Mouse (Mus musculus) C2C12 (cell line): ENCODE data around the gene Phgdh. TPM values are rescaled to one million over a fixed set of nuclear protein-coding genes. Genes with fewer than 3 reads are reported as not detected.

ENCODE experiments used
- H3K27me3 ChIP-seq: one replicate; pipeline ENCODE4 v1.6.1; 2011; ENCODE audit not compliant: control insufficient read depth, insufficient read depth, insufficient read length
- H3K36me3 ChIP-seq: one replicate; pipeline ENCODE4 v1.6.1; 2011; ENCODE audit not compliant: control insufficient read depth, insufficient read depth
- H3K4me3 ChIP-seq: one replicate; pipeline ENCODE4 v1.5.1; 2011; ENCODE audit warnings: mild to moderate bottlenecking, control low read depth; ENCODE audit not compliant: poor library complexity, insufficient read depth, severe bottlenecking
- H3K79me2 ChIP-seq: one replicate; pipeline ENCODE4 v1.6.1; 2011; ENCODE audit not compliant: control insufficient read depth, insufficient read depth
- H3K79me3 ChIP-seq: one replicate; pipeline ENCODE4 v1.6.1; 2011; ENCODE audit warnings: low read depth, control low read depth
- H3ac ChIP-seq: one replicate; pipeline ENCODE3; 2011; ENCODE audit warnings: low read depth; ENCODE audit not compliant: control insufficient read depth, insufficient read length
- CEBPB ChIP-seq: IDR thresholded peaks from one replicate; pipeline ENCODE4 v1.6.1; 2011; ENCODE audit warnings: low read depth, mild to moderate bottlenecking, control low read depth, moderate library complexity
- CTCF ChIP-seq: IDR thresholded peaks from one replicate; pipeline ENCODE4 v1.5.1; 2011; ENCODE audit not compliant: control insufficient read depth, insufficient read depth, insufficient read length
- FOSL1 ChIP-seq: IDR thresholded peaks from one replicate; pipeline ENCODE4 v1.8.0; 2011; ENCODE audit warnings: mild to moderate bottlenecking, low read length; ENCODE audit not compliant: poor library complexity, insufficient read depth, severe bottlenecking
- MAX ChIP-seq: IDR thresholded peaks from one replicate; pipeline ENCODE4 v1.6.1; 2011; ENCODE audit warnings: mild to moderate bottlenecking, control low read depth
- MYOD1 ChIP-seq: IDR thresholded peaks from one replicate; pipeline ENCODE4 v1.6.1; 2011; ENCODE audit warnings: low read depth; ENCODE audit not compliant: control insufficient read depth, insufficient read length
- MYOG ChIP-seq: IDR thresholded peaks from one replicate; pipeline ENCODE4 v1.6.1; 2011; ENCODE audit not compliant: control insufficient read depth, insufficient read length; ENCODE audit errors: extremely low read depth
- USF1 ChIP-seq: IDR thresholded peaks from one replicate; pipeline ENCODE4 v1.6.1; 2011; ENCODE audit warnings: low read depth, mild to moderate bottlenecking, control low read depth, moderate library complexity
- polyA plus RNA-seq: library from polyadenylated mRNA; unstranded; fragments of >200 nt; fragmentation: generic; extraction: Trizol; gene quantifications from one replicate; pipeline ENCODE4 v1.2.1, GENCODE M21; 2012; ENCODE audit warnings: missing spikeins

The Phgdh gene
- polyA plus RNA-seq, 1 experiment = 843 TPM

- Histone ChIP-seq H3K79me2 (no peaks in the 10 kb centered on the region), H3K4me3 (no peak overlapping the region), H3K36me3 (no peaks in the 10 kb centered on the region), H3K27me3 (peaks cover 3% of the 10 kb centered on the region), H3ac (no peak overlapping the region), H3K79me3 (no peaks in the 10 kb centered on the region)
- TF ChIP-seq FOSL1 (no peak), CTCF (no peak), MAX (no peak), MYOG (no peak), USF1 (no peak), CEBPB (no peak), MYOD1 (no peak)
These were observed 39.5 kb downstream of the Phgdh start for GRCm38 (mm10) chr3:98300266-98300665.

DNA sequence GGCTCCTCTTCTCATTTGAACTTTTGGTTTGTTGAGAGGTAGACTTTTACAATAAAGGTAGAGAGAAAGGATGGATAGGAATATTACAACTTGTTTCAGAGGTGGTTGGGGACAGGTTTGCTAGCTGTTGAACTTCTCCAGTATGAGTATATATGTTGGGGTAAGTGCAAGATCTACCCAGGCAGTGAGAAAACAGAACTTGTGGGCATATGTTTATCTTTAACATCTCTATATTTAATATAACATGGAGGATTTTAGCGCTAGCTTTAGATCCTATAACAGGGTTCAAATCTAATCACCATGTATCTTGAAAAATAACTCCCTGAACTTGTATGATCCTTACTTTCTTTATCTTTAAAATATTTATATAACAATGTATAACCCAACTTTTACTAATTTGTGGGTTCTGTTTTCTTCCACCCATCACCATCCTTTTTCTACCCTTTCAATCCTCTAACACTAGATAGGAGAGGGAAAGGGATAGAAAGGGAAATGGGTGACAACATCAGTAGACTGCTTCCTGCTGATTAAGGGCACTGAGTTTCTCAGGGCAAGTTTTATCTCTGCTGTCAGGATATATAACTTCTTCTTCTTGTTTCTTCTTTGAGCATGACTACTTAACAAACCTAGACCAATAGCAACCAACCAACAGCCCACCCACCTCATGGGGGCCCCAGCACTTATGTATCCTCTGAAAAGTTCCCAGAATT is 40.2 kb downstream of the Phgdh start:
- Histone ChIP-seq H3ac (no peak overlapping the region), H3K27me3 (peaks cover 3% of the 10 kb centered on the region), H3K79me2 (no peaks in the 10 kb centered on the region), H3K36me3 (no peaks in the 10 kb centered on the region), H3K79me3 (no peaks in the 10 kb centered on the region), H3K4me3 (no peak overlapping the region)
- TF ChIP-seq CEBPB (no peak), MYOD1 (no peak), USF1 (no peak), FOSL1 (no peak), MYOG (no peak), CTCF (no peak), MAX (no peak)

DNA sequence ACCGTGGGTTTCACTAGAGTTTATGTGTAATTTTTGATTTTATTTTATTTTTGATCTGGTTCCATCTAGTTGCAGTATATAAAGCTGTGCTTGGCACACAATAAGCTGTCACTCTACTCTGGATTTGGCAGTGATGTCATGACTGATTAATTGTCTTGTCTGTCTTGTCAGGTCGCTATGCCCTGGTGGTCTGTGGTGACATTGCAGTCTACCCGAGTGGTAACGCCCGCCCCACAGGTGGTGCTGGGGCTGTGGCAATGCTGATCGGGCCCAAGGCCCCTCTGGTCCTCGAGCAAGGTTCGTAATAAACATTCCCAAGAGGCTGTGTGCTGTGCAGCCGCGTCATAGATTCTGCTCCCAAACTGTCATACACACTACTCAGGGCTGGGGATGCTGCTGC is 43.8 kb downstream of the Phgdh start:
- no peak overlapping the region for H3ac ChIP-seq
- H3K4me3 ChIP-seq = no peak overlapping the region
- no peaks in the 10 kb centered on the region for H3K79me3 ChIP-seq
- H3K79me2 ChIP-seq = no peaks in the 10 kb centered on the region
- no peaks in the 10 kb centered on the region for H3K36me3 ChIP-seq
- TF ChIP-seq MAX = no peak
- no peak for TF ChIP-seq FOSL1
- TF ChIP-seq CEBPB = no peak
- no peak for TF ChIP-seq USF1
- TF ChIP-seq CTCF = no peak
- no peak for TF ChIP-seq MYOG
- TF ChIP-seq MYOD1 = no peak
- H3K27me3 ChIP-seq = peaks cover 3% of the 10 kb centered on the region

DNA sequence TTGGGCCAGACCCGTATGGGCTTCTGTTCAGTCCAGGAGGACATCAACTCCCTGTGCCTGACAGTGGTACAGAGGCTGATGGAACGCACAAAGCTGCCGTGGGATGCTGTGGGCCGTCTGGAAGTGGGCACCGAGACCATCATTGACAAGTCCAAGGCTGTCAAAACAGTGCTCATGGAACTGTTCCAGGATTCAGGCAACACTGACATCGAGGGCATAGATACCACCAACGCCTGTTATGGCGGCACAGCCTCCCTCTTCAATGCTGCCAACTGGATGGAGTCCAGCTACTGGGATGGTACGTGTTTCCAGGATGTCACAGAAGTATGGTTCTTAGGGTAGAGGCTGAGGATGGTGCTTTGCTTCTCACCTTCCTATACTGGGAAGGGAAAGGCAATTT is 48.7 kb downstream of the Phgdh start:
- H3ac ChIP-seq = no peak overlapping the region
- H3K79me3 ChIP-seq = no peaks in the 10 kb centered on the region
- no peak overlapping the region for H3K4me3 ChIP-seq
- H3K79me2 ChIP-seq = no peaks in the 10 kb centered on the region
- no peaks in the 10 kb centered on the region for H3K27me3 ChIP-seq
- H3K36me3 ChIP-seq = no peaks in the 10 kb centered on the region
- TF ChIP-seq CTCF (no peak), CEBPB (no peak), MYOG (no peak), MYOD1 (no peak), FOSL1 (no peak), MAX (no peak), USF1 (no peak)

DNA sequence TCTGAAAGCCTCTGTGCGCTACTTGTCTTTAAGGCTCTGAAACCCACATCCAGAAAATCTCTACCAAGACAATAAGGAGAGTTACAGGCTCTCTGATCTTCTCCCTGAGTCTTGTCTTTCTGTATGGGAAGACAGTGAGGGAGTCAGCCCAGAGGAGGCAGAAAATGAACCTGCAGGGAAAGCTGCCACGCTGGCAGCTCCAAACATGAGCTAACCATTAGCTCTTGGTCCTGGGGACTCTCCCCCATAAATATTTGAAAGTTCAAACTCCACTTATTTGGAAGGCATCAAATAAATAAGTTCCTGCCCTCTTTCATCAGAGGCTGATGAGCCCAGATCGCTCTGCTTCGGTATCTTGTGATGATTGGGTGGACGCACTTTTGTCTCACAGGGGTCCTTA is 56.6 kb downstream of the Phgdh start:
- H3K79me2 ChIP-seq = no peaks in the 10 kb centered on the region
- no peak for TF ChIP-seq USF1
- peaks cover 34% of the 10 kb centered on the region for H3K27me3 ChIP-seq
- H3K79me3 ChIP-seq = no peaks in the 10 kb centered on the region
- H3ac ChIP-seq = no peak overlapping the region
- no peaks in the 10 kb centered on the region for H3K36me3 ChIP-seq
- no peak overlapping the region for H3K4me3 ChIP-seq

DNA sequence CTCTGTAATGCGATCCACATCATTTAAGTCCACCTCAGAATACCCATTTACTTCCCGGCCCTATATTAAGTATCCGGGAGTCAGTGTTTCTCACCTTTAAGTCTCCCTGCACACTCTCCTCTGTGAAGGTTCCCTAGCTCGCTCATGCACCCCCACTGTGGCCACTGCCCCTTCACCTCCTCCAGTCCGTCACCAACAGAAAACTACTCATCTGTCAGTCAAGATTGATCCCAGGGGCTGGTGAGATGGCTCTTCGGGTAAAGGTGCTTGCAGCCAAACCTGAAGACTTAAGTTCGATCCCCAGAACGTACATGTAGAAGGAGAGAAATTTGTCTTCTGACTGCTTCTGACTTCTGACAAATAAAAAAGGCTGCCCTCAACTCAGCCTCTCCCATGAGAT is 57.4 kb downstream of the Phgdh start:
- Histone ChIP-seq H3K79me2 (no peaks in the 10 kb centered on the region), H3K27me3 (peaks cover 37% of the 10 kb centered on the region), H3K36me3 (no peaks in the 10 kb centered on the region), H3K4me3 (no peak overlapping the region), H3ac (no peak overlapping the region), H3K79me3 (no peaks in the 10 kb centered on the region)
- no peak for TF ChIP-seq FOSL1
- no peak for TF ChIP-seq MAX
- TF ChIP-seq USF1 = no peak
- TF ChIP-seq CEBPB = no peak
- no peak for TF ChIP-seq CTCF
- no peak for TF ChIP-seq MYOD1
